Comparison of ENCODE assay signal across 19 mouse cellular contexts in genomic region chr7:66259436-66260206, GRCm38 (mm10).
A peak's percentile ranks its signal among the peaks of the same experiment; 100 is the strongest.
DNase-seq lines count a peak whose midpoint lies in the region; ATAC-seq lines count a peak whose summit lies in the region.
"Had no signal": no experiment of that assay in that cellular context is flagged by ENCODE, and none has a peak within 500 bp of the region (broad histone marks: within the 10 kb centered on the region; RNA-seq: fewer than 3 reads in every experiment).

No protein-coding gene starts in this region.

- H3K4me3 ChIP-seq in heart, embryonic 12.5 days, result no peak overlapping the region
- no peak overlapping the region for H3K4me3 ChIP-seq in limb, embryonic 13.5 days
- no peak overlapping the region for H3K4me3 ChIP-seq in limb, embryonic 10.5 days
- no peak overlapping the region for H3K4me3 ChIP-seq in stomach, embryonic 15.5 days (replicated peaks)
- H3K4me3 ChIP-seq: hindbrain, embryonic 12.5 days; neural tube, embryonic 13.5 days had no signal

- H3K27ac ChIP-seq in heart, embryonic 12.5 days (ENCODE audit: poor library complexity, severe bottlenecking), result no peak overlapping the region
- peak overlapping the region; percentile 44; the same call in 1 of the 2 replicates for H3K27ac ChIP-seq in limb, embryonic 13.5 days
- no peak overlapping the region; the same call in 1 of the 2 replicates for H3K27ac ChIP-seq in limb, embryonic 10.5 days
- peak overlapping the region; percentile 61; the same call in 1 of the 2 replicates for H3K27ac ChIP-seq in stomach, embryonic 15.5 days
- H3K27ac ChIP-seq: hindbrain, embryonic 12.5 days; neural tube, embryonic 13.5 days had no signal

- no peak overlapping the region for H3K9ac ChIP-seq in heart, embryonic 12.5 days
- H3K9ac ChIP-seq in limb, embryonic 13.5 days, result no peak overlapping the region
- H3K9ac ChIP-seq in stomach, embryonic 15.5 days, result no peak overlapping the region
- H3K9ac ChIP-seq: forebrain, postnatal 0 days; hindbrain, embryonic 12.5 days; neural tube, embryonic 13.5 days had no signal

- peaks cover 28% of the 10 kb centered on the region for H3K4me1 ChIP-seq in heart, embryonic 12.5 days (replicated peaks)
- peaks cover 14% of the 10 kb centered on the region for H3K4me1 ChIP-seq in limb, embryonic 13.5 days
- H3K4me1 ChIP-seq in limb, embryonic 10.5 days, result peaks cover 8% of the 10 kb centered on the region; the same call in 1 of the 2 replicates
- H3K4me1 ChIP-seq in stomach, embryonic 15.5 days, result no peaks in the 10 kb centered on the region

- peaks cover 12% of the 10 kb centered on the region for H3K36me3 ChIP-seq in heart, embryonic 12.5 days
- peaks cover 35% of the 10 kb centered on the region for H3K36me3 ChIP-seq in limb, embryonic 13.5 days
- no peaks in the 10 kb centered on the region for H3K36me3 ChIP-seq in limb, embryonic 10.5 days
- 0 out of 2 replicates have a peak, but pooled peaks cover 8% of the 10 kb centered on the region for H3K36me3 ChIP-seq in stomach, embryonic 15.5 days
- H3K36me3 ChIP-seq: hindbrain, embryonic 12.5 days; neural tube, embryonic 13.5 days had no signal

- no peak for ATAC-seq in heart, embryonic 12.5 days (ENCODE audit: insufficient number of reproducible peaks, low FRiP score)
- no peak for ATAC-seq in limb, embryonic 13.5 days (ENCODE audit: low FRiP score, low read depth)
- peak; percentile 33; the same call in 1 of the 2 replicates for ATAC-seq in stomach, embryonic 15.5 days (ENCODE audit: insufficient read depth, low FRiP score, low read depth)
- ATAC-seq: forebrain, postnatal 0 days had no signal

- H3K4me2 ChIP-seq in heart, embryonic 12.5 days, result no peak overlapping the region
- no peak overlapping the region for H3K4me2 ChIP-seq in limb, embryonic 13.5 days (replicated peaks)
- no peak overlapping the region for H3K4me2 ChIP-seq in stomach, embryonic 15.5 days
- H3K4me2 ChIP-seq: hindbrain, embryonic 12.5 days; neural tube, embryonic 13.5 days had no signal

- H3K27me3 ChIP-seq in heart, embryonic 12.5 days (replicated peaks), result no peaks in the 10 kb centered on the region; the same call in 1 of the 2 replicates
- no peaks in the 10 kb centered on the region for H3K27me3 ChIP-seq in limb, embryonic 13.5 days
- no peaks in the 10 kb centered on the region for H3K27me3 ChIP-seq in limb, embryonic 10.5 days (ENCODE audit: low read depth, poor library complexity, severe bottlenecking)
- H3K27me3 ChIP-seq in stomach, embryonic 15.5 days (replicated peaks), result no peaks in the 10 kb centered on the region
- H3K27me3 ChIP-seq: hindbrain, embryonic 12.5 days; neural tube, embryonic 13.5 days had no signal

- DNase-seq in heart, adult 11 months, result peak; percentile 83
- DNase-seq in limb, embryonic 10.5 days (ENCODE audit: low spot score), result no peak
- peak; percentile 3 for DNase-seq in ovary, postnatal 36 days (ENCODE audit: low spot score)
- no peak for DNase-seq in ovary, postnatal 14 days (ENCODE audit: low spot score)
- DNase-seq in cerebellum, adult 8-10 months, result no peak
- DNase-seq: adrenal gland, postnatal 10 days; forebrain, postnatal 0 days; heart, adult 18-20 months; kidney, adult 18-20 months; layer of hippocampus, postnatal 36 days; left cerebral cortex, postnatal 4 days; lung, postnatal 14 days; right cerebral cortex, postnatal 25 days; thymus, adult 2 months had no signal

- H3K9me3 ChIP-seq in heart, embryonic 12.5 days (replicated peaks), result no peaks in the 10 kb centered on the region
- H3K9me3 ChIP-seq in limb, embryonic 13.5 days, result no peaks in the 10 kb centered on the region
- no peaks in the 10 kb centered on the region for H3K9me3 ChIP-seq in limb, embryonic 10.5 days (replicated peaks)
- H3K9me3 ChIP-seq in stomach, embryonic 15.5 days, result no peaks in the 10 kb centered on the region
- H3K9me3 ChIP-seq: hindbrain, embryonic 12.5 days; neural tube, embryonic 13.5 days had no signal

- 74% methylated on average over 14 of the region's 14 CpGs for WGBS in heart, embryonic 12.5 days
- 74% methylated on average over 14 of the region's 14 CpGs for WGBS in limb, embryonic 13.5 days
- WGBS in limb, embryonic 10.5 days, result 85% methylated on average over 14 of the region's 14 CpGs
- WGBS in stomach, embryonic 15.5 days, result 72% methylated on average over 14 of the region's 14 CpGs

Comparison
In these comparisons a context has a peak if more than half of its experiments do, and no peak if none do; other contexts are left out.
1. DNase-seq: peak in heart, adult 11 months (single experiment) and ovary, postnatal 36 days (single experiment); none in limb, embryonic 10.5 days (single experiment), ovary, postnatal 14 days (single experiment) and cerebellum, adult 8-10 months (single experiment).
2. H3K27ac ChIP-seq: peak in limb, embryonic 13.5 days (single experiment) and stomach, embryonic 15.5 days (single experiment); none in heart, embryonic 12.5 days (single experiment) and limb, embryonic 10.5 days (single experiment).